Mouse (Mus musculus): ENCODE results near the gene AU022252.

The AU022252 gene

GRCm38 (mm10) chr4:119188060-119188785, 44.3 kb downstream of the AU022252 start:
- DNase-seq (ENCODE audit: low spot score in 2 of 2): no peak

DNA sequence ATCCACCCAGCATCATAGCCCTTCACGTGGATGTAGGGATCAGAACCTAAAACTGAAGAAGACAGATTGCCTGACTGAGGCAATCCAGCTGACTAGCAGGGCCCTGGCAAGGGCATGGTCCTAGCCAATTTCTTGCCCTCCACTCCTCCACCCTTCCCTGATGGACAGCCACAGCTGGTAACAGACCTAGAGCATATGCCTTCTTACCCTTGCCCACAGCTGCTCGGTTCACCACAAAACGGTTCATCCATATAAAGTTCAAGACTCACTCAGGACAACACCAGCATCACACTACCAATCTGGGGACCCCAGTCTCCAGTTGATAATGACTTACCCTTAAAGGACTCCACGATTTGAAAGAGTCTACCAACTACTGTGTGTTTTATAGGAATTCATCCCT, 46.7 kb downstream of the AU022252 start:
- DNase-seq (ENCODE audit: low spot score in 2 of 2): no peak

DNA sequence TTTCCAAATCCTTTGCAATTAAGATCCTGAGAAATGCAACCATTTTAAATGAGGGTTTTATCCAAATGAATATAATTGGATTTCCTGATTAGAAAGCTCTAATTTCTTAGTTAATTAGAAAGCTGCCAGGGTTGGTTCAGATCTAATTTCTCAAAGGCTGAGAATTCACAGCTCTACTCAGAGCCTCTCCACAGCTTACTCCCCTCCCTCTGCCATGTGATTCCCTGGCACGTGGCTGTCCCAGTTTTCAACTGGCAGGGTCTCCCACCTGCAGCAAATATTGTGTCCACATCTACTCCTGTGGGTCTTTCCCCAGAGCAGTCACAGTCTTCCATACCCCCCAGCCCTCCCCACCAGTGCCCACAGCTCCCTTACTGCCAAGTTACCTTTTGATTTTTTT, 49.0 kb downstream of the AU022252 start:
- DNase-seq (ENCODE audit: low spot score in 2 of 2): no peak

- DNase-seq (ENCODE audit: low spot score in 2 of 2): peak in 1 of 2 experiments; percentile 39
Observed at GRCm38 (mm10) chr4:119181456-119181855, 51.1 kb downstream of the AU022252 start.

GRCm38 (mm10) chr4:119180133-119180707, 52.3 kb downstream of the AU022252 start:
- DNase-seq (ENCODE audit: low spot score in 2 of 2): no peak

DNA sequence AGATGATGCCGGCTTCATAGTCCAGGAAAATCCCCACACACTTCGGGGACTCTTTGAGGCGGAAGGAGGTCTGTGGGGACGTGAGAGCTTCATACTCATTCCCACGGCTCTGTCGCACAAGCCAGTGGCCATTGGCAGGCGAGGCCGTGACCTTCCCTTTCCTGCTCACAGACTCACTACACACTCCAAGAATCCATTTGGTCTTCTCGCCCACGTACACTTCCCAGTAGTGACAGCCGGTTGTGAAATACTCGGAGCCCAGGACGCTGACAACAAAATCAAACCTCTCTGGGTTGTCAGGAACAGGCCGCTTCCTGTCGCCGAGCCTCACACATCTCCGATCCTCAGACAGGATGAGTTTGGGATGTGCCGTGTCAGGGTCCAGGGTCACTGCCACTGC, 54.2 kb downstream of the AU022252 start:
- peak; percentile 40 to 62 for DNase-seq (ENCODE audit: low spot score in 2 of 2)

GRCm38 (mm10) chr4:119177702-119178101, 54.8 kb downstream of the AU022252 start:
- DNase-seq (ENCODE audit: low spot score in 2 of 2): peak; percentile 43 to 52

DNA sequence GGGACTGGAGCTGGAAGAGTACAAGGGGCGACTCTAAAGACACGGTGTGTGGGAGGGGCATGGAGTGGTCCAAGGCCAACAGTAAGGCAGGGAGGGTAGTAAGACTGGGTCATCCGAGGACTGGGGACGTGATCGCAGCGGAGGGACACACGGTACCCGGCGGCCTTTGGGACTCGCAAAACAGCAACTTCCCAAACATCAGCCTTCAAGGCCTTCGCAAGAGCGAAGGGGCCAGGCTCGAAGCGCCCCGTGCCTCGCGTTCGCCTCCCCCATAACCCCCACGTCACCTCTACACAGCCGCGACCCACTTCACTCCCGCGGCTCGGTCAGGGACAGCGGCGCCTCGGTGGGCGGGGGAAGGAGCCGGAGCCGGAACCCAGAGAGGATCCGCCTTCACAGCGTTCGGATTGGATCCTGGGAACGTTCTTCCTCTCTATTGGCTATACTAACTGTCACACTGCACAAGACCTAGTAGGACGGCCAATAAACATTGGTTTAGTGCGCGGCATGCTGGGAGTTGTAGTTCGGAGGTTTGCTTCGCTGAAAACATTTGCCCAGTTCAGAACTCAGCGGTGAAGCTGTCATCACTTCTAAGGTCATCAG, 58.6 kb downstream of the AU022252 start, which contains the start of gene Zfp691:
TSS of gene Zfp691 (minus strand) at position 345 of the 603 bp plus-strand sequence.
- DNase-seq (ENCODE audit: low spot score in 2 of 2): peak; percentile 98

- DNase-seq (ENCODE audit: low spot score in 2 of 2): no peak
Observed at GRCm38 (mm10) chr4:119172919-119173650, 59.4 kb downstream of the AU022252 start.

- peak; percentile 32 to 81 for DNase-seq (ENCODE audit: low spot score in 2 of 2)
Observed at GRCm38 (mm10) chr4:119167663-119168062, 64.8 kb downstream of the AU022252 start.

DNA sequence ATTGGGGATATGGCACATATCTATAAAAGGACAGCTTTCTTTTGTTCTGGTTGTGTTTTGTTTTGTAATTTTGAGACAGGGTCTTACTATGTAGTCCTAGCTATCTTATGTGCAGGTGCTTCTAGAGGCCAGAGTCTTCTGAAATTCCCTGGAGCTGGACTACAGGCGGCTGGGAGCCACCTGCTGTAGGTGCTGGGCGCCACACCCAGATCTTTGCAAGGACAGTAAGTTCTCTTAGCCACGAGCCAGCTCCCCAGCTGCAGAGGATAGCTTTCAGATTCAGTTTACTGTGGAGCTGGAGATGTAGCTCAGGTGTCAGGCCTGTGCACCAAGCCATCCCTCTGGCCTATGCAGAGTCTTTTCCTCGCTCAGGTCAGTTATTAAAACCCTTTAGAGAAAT, 65.4 kb downstream of the AU022252 start:
- no peak for DNase-seq (ENCODE audit: low spot score in 2 of 2)

DNA sequence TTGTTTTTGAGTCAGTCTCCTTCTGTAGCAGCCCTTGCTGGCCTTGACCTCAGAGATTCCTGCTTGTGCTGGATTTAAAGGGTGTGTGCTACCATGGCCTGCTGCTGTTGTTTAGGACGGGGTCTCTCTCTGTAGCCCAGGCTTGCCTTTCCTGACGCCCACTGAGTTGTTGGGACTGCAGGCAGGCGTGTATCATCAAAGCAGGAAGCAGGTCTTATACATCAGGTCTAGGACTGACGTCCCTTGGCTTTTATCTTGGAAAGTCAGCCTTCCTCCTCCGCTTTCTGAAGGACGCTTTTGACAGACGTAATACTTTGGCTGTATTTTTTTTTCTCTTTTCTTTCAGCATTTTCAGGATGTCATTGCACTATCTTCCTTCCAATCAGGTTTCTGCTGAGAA, 66.6 kb downstream of the AU022252 start:
- DNase-seq (ENCODE audit: low spot score in 2 of 2): no peak

DNA sequence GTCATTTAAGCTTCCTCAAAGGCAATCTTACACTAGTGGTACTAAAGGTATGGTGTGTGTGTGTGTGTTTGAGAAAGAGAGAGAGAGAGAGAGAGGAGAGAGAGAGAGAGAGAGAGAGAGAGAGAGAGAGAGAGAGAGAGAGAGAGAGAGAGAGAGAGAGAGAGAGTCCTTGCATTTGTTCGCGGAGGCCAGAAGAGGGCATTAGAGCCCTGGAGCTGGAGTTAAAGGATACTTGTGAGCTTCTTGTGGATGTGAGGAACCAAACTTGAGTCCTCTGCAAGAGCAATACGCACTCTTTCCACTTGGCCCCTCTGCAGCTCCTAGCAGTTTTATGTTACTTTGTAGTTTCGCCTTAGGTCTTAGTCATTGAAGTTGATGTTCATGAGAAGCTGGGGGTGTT, 69.5 kb downstream of the AU022252 start:
- DNase-seq (ENCODE audit: low spot score in 2 of 2): no peak

DNA sequence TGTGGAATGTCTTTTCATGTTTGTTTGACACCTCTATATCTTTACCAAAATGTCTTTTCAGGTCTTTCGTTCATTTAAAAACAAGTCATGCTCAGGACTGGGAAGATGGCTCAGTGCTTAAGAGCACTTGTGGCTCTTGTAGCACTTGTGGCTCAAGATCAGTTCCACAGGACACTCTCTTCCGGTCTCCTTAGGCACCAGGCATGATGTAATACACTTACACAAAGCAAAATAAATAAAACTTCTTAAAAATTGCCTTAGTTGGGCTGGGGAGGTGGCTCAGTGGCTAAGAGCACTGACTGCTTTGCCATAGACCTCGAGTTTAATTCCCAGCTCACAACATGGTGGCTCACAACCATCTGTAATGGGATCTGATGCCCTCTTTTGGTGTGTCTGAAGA, 71.2 kb downstream of the AU022252 start:
- DNase-seq (ENCODE audit: low spot score in 2 of 2): no peak

- DNase-seq (ENCODE audit: low spot score in 2 of 2): no peak
Observed at GRCm38 (mm10) chr4:119157891-119158290, 74.6 kb downstream of the AU022252 start.

DNA sequence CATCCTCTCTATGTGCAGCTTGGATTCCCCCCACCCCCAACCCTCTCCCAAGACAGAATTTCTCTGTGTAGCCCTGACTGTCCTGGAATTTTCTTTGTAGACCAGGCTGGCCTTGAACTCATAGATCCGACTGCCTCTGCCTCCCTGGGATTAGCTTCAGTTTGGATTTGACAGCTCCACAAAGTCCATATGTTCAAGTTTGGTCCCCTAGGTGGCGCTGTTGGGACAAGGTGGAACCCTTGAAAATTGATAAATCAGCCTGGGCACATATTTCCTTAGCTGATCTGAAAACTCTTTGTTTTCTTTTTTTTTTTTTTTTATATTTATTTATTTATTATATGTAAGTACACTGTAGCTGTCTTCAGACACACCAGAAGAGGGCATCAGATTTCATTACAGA, 75.3 kb downstream of the AU022252 start:
- DNase-seq (ENCODE audit: low spot score in 2 of 2): peak in 1 of 2 experiments; percentile 28

Data from heart, adult 9 months (tissue).